ENCODE assay signal across 30 mouse cellular contexts in genomic region chr7:51964681-51965080, GRCm38 (mm10). TPM values are rescaled to one million over a fixed set of nuclear protein-coding genes. Genes with fewer than 3 reads are reported as not detected.
DNase-seq lines count a peak whose midpoint lies in the region; ATAC-seq and TF ChIP-seq lines count a peak whose summit lies in the region.
"Had no signal": no experiment of that assay in that cellular context is flagged by ENCODE, and none has a peak within 500 bp of the region (broad histone marks: within the 10 kb centered on the region; RNA-seq: fewer than 3 reads in every experiment).

No protein-coding gene starts in this region.

- no peak for TF ChIP-seq POLR2A in embryonic fibroblast, embryonic 13.5 days (IDR thresholded peaks at IDR 0.05; ENCODE audit: low read depth, low read length)

- WGBS in hindbrain, embryonic 14.5 days: 95% methylated on average over 7 of the region's 7 CpGs

- no peak overlapping the region for H3K4me2 ChIP-seq in hindbrain, embryonic 14.5 days (replicated peaks)
- H3K4me2 ChIP-seq: forebrain, embryonic 12.5 days; heart, embryonic 11.5 days; midbrain, embryonic 13.5 days; neural tube, embryonic 13.5 days had no signal

- H3K36me3 ChIP-seq in C2C12 (ENCODE audit: control insufficient read depth, insufficient read depth): no peaks in the 10 kb centered on the region
- H3K36me3 ChIP-seq in hindbrain, embryonic 14.5 days (replicated peaks; ENCODE audit: control insufficient read depth, insufficient read depth): no peaks in the 10 kb centered on the region
- H3K36me3 ChIP-seq: embryonic facial prominence, embryonic 10.5 days; forebrain, embryonic 12.5 days; G1E; midbrain, embryonic 13.5 days; neural tube, embryonic 13.5 days had no signal

- no peaks in the 10 kb centered on the region for H3K79me2 ChIP-seq in C2C12 (ENCODE audit: control insufficient read depth, insufficient read depth)

- H3ac ChIP-seq in C2C12 (ENCODE audit: control insufficient read depth, insufficient read length, low read depth): no peak overlapping the region

- H3K4me3 ChIP-seq in C2C12 (ENCODE audit: insufficient read depth, poor library complexity, severe bottlenecking): no peak overlapping the region
- H3K4me3 ChIP-seq in embryonic fibroblast, embryonic 13.5 days (ENCODE audit: insufficient read depth, low read length): no peak overlapping the region
- no peak overlapping the region for H3K4me3 ChIP-seq in hindbrain, embryonic 14.5 days (replicated peaks; ENCODE audit: low read length)
- H3K4me3 ChIP-seq: embryonic facial prominence, embryonic 10.5 days; forebrain, embryonic 12.5 days; layer of hippocampus, adult 2 months; midbrain, embryonic 13.5 days; neural tube, embryonic 13.5 days had no signal

- no peaks in the 10 kb centered on the region for H3K79me3 ChIP-seq in C2C12 (ENCODE audit: low read depth)

- TF ChIP-seq CTCF in C2C12 (IDR thresholded peaks at IDR 0.05; ENCODE audit: control insufficient read depth, insufficient read depth, insufficient read length): no peak
- TF ChIP-seq CTCF in embryonic fibroblast, embryonic 13.5 days (IDR thresholded peaks at IDR 0.05; ENCODE audit: borderline replicate concordance, insufficient read depth, low read length): no peak

- DNase-seq in adrenal gland, adult (ENCODE audit: inconsistent age in 2 of 2, low spot score in 1 of 2): peak; percentile 47 to 76
- DNase-seq in adrenal gland, adult 18-20 months (ENCODE audit: low spot score in 2 of 2): no peak
- DNase-seq in layer of hippocampus, adult 8-10 months (ENCODE audit: low spot score in 2 of 2): peak; percentile 13 to 22
- no peak for DNase-seq in layer of hippocampus, postnatal 10 days (ENCODE audit: low spot score in 2 of 2)
- no peak for DNase-seq in ovary, adult 18-20 months (ENCODE audit: low spot score)
- DNase-seq in hindbrain, embryonic 14.5 days (ENCODE audit: low spot score): no peak
- DNase-seq: cerebellum, adult 18-20 months; heart, postnatal 10 days; kidney, adult 18-20 months; kidney, postnatal 10 days; liver, postnatal 0 days; lung, postnatal 10 days; thymus, postnatal 36 days had no signal

- H3K27me3 ChIP-seq in C2C12 (ENCODE audit: control insufficient read depth, insufficient read depth, insufficient read length): no peaks in the 10 kb centered on the region
- H3K27me3 ChIP-seq in hindbrain, embryonic 14.5 days (ENCODE audit: control insufficient read depth, insufficient read depth, low read length): no peaks in the 10 kb centered on the region
- H3K27me3 ChIP-seq: forebrain, embryonic 12.5 days; midbrain, embryonic 13.5 days; neural tube, embryonic 13.5 days had no signal

- no peaks in the 10 kb centered on the region for H3K9me3 ChIP-seq in hindbrain, embryonic 14.5 days (ENCODE audit: control insufficient read depth, low read length)
- H3K9me3 ChIP-seq: embryonic facial prominence, embryonic 10.5 days; forebrain, embryonic 12.5 days; G1E; midbrain, embryonic 13.5 days; neural tube, embryonic 13.5 days had no signal

- ATAC-seq in hindbrain, embryonic 14.5 days (ENCODE audit: low FRiP score): no peak
- ATAC-seq: CD4-positive, CD25-positive, alpha-beta regulatory T cell, adult 4 months; liver, postnatal 0 days; midbrain, embryonic 13.5 days had no signal

- H3K9ac ChIP-seq in hindbrain, embryonic 14.5 days: no peak overlapping the region
- H3K9ac ChIP-seq: forebrain, embryonic 12.5 days; liver, postnatal 0 days; midbrain, embryonic 13.5 days; neural tube, embryonic 13.5 days had no signal

- H3K4me1 ChIP-seq in embryonic fibroblast, embryonic 13.5 days (ENCODE audit: control insufficient read depth, insufficient read depth, low read length): peaks cover 13% of the 10 kb centered on the region
- H3K4me1 ChIP-seq in hindbrain, embryonic 14.5 days (replicated peaks; ENCODE audit: control insufficient read depth, insufficient read depth, low read length): peaks cover 25% of the 10 kb centered on the region

- H3K27ac ChIP-seq in embryonic fibroblast, embryonic 13.5 days (ENCODE audit: insufficient read depth, low read length): peak overlapping the region; percentile 84
- no peak overlapping the region for H3K27ac ChIP-seq in hindbrain, embryonic 14.5 days
- H3K27ac ChIP-seq: embryonic facial prominence, embryonic 10.5 days; forebrain, embryonic 12.5 days; layer of hippocampus, adult 2 months; midbrain, embryonic 13.5 days; neural tube, embryonic 13.5 days had no signal

TF ChIP-seq in C2C12, 6 proteins besides CTCF, POLR2A, EP300 and RAD21:
- TF ChIP-seq MYOD1 (IDR thresholded peaks at IDR 0.05; ENCODE audit: control insufficient read depth, insufficient read length, low read depth): peak; percentile 37
- no peak for TF ChIP-seq MAX (IDR thresholded peaks at IDR 0.05)

RNA-seq across cellular contexts. Expression of gene Svip, which starts 41.1 kb away (rescaled TPM):
- total RNA-seq in adrenal gland, adult 18-20 months (2021): 10 to 100 TPM; 22.6 to 29.8 TPM
- 10 to 100 TPM; 36.3 to 41.6 (median 37.0) TPM for total RNA-seq in layer of hippocampus, adult 8-10 months (2022)
- 10 to 100 TPM; 26.0 to 30.6 TPM for total RNA-seq in layer of hippocampus, postnatal 10 days (2021)
- polyA plus RNA-seq in C2C12 (2012; fragmentation: generic; extraction: Trizol): 1.2 TPM
- 5.1 and 5.2 TPM in 2 replicates for polyA plus RNA-seq in embryonic fibroblast, embryonic 13.5 days (2011; ENCODE audit: insufficient read length, low read depth, missing spikeins)
- polyA plus RNA-seq in hindbrain, embryonic 14.5 days (2014; fragmentation: Nextera tagmentation; extraction: Ambion mirVana): 23.2 and 26.0 TPM in 2 replicates

RNA-seq across cellular contexts. Expression of gene 1700015G11Rik, which starts 50.8 kb away (rescaled TPM):
- not detected for total RNA-seq in adrenal gland, adult 18-20 months (2021)
- not detected for total RNA-seq in layer of hippocampus, adult 8-10 months (2022)
- total RNA-seq in layer of hippocampus, postnatal 10 days (2021): not detected
- not detected for polyA plus RNA-seq in C2C12 (2012; fragmentation: generic; extraction: Trizol)
- polyA plus RNA-seq in embryonic fibroblast, embryonic 13.5 days (2011; ENCODE audit: insufficient read length, low read depth, missing spikeins): not detected in 2 replicates
- not detected in 2 replicates for polyA plus RNA-seq in hindbrain, embryonic 14.5 days (2014; fragmentation: Nextera tagmentation; extraction: Ambion mirVana)
- total RNA-seq: common myeloid progenitor, adult 5-6 weeks; G1E; gastrocnemius, adult 18-20 months; gastrocnemius, postnatal 4 days; heart, postnatal 10 days; layer of hippocampus, adult 2 months; left cerebral cortex, postnatal 25 days; liver, adult 2 months; megakaryocyte, adult 5-6 weeks had no signal
- polyA plus RNA-seq: CD4-positive, CD25-positive, alpha-beta regulatory T cell, adult 4 months; embryonic facial prominence, embryonic 10.5 days; forebrain, embryonic 12.5 days; G1E; heart, embryonic 11.5 days; hindbrain, embryonic 11.5 days; liver, adult 2 months; liver, postnatal 0 days; midbrain, embryonic 13.5 days; neural tube, embryonic 13.5 days had no signal

Comparison
In these comparisons a context has a peak if more than half of its experiments do, and no peak if none do; other contexts are left out.
1. DNase-seq: peak in adrenal gland, adult (2 of 2) and layer of hippocampus, adult 8-10 months (2 of 2); none in adrenal gland, adult 18-20 months (0 of 2), layer of hippocampus, postnatal 10 days (0 of 2), ovary, adult 18-20 months (single experiment) and hindbrain, embryonic 14.5 days (single experiment).